Mouse (Mus musculus): Measurements from ENCODE around the gene Acp5. TPM values are rescaled to one million over a fixed set of nuclear protein-coding genes. Genes with fewer than 3 reads are reported as not detected.
A peak's percentile ranks its signal among the peaks of the same experiment; 100 is the strongest.

Gene Acp5
- total RNA-seq (2014; rRNA removed): 0.18 and 1.8 TPM in 2 replicates
- polyA plus RNA-seq (2015; fragmentation: Nextera tagmentation; extraction: Ambion mirVana): 0.63 and 1.2 TPM in 2 replicates

GRCm38 (mm10) chr9:22135644-22136390, at the start of gene Acp5:
Gene Acp5, minus strand, starts transcription at chr9:22135711.
- Histone ChIP-seq H3K27ac (no peak within 1 kb of the TSS), H3K4me1 (ENCODE audit: insufficient read depth, low read length) (peaks cover 7% of the 10 kb centered on the region; the same call in 1 of the 2 replicates), H3K27me3 (ENCODE audit: insufficient read depth, low read length) (peaks cover 14% of the 10 kb centered on the region), H3K4me2 (ENCODE audit: low read depth, low read length) (no peak within 1 kb of the TSS), H3K4me3 (ENCODE audit: low read length) (no peak within 1 kb of the TSS), H3K9me3 (ENCODE audit: low read length) (no peaks in the 10 kb centered on the region), H3K36me3 (ENCODE audit: insufficient read depth, low read length) (no peaks in the 10 kb centered on the region), H3K9ac (replicated peaks; ENCODE audit: low read length) (no peak within 1 kb of the TSS)
- DNase-seq (ENCODE audit: low spot score) (no peak), ATAC-seq (no peak)
- 66% methylated on average over 7 of the region's 7 CpGs for WGBS
- no peak for TF ChIP-seq CTCF (IDR thresholded peaks at IDR 0.05; ENCODE audit: low read depth)

DNA sequence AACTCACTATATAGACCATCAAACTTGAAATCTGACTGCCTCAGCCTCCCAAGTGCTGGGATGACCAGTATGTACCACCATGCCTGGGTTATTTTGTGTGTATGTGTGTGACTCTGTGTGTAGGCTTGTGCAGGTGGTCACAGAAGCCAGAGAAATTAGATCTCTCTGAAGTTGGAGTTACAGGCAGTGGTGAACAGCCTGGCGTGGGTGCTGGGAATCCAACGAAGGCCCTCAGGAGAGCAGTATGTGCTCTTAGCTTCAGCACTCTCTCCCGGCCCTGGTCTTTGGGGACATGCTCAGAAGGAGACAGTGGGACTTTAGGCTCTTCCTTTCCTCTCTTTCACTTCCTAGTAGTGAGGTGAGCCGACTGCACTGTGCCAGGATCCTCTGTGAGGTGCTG, 36.8 kb upstream of the Acp5 start:
- no peak overlapping the region for H3K27ac ChIP-seq
- no peaks in the 10 kb centered on the region for H3K36me3 ChIP-seq (ENCODE audit: insufficient read depth, low read length)
- H3K4me3 ChIP-seq (ENCODE audit: low read length): no peak overlapping the region
- WGBS: 86% methylated on average over 4 of the region's 4 CpGs
- H3K4me2 ChIP-seq (ENCODE audit: low read depth, low read length): no peak overlapping the region
- no peak overlapping the region for H3K9ac ChIP-seq (replicated peaks; ENCODE audit: low read length)
- ATAC-seq (no peak), DNase-seq (ENCODE audit: low spot score) (no peak)
- no peaks in the 10 kb centered on the region for H3K4me1 ChIP-seq (ENCODE audit: insufficient read depth, low read length)
- H3K27me3 ChIP-seq (ENCODE audit: insufficient read depth, low read length): no peaks in the 10 kb centered on the region
- H3K9me3 ChIP-seq (ENCODE audit: low read length): no peaks in the 10 kb centered on the region
- TF ChIP-seq CTCF (IDR thresholded peaks at IDR 0.05; ENCODE audit: low read depth): no peak

- TF ChIP-seq CTCF (IDR thresholded peaks at IDR 0.05; ENCODE audit: low read depth): no peak
- 94% methylated on average over 11 of the region's 11 CpGs for WGBS
- ATAC-seq: no peak
Measured at GRCm38 (mm10) chr9:22169327-22169726, 33.8 kb upstream of the Acp5 start.

GRCm38 (mm10) chr9:22167751-22168150, 32.2 kb upstream of the Acp5 start:
- Histone ChIP-seq H3K36me3 (ENCODE audit: insufficient read depth, low read length) (no peaks in the 10 kb centered on the region), H3K4me3 (ENCODE audit: low read length) (no peak overlapping the region), H3K4me2 (ENCODE audit: low read depth, low read length) (no peak overlapping the region), H3K27ac (no peak overlapping the region), H3K4me1 (ENCODE audit: insufficient read depth, low read length) (peaks cover 5% of the 10 kb centered on the region; the same call in 1 of the 2 replicates), H3K27me3 (ENCODE audit: insufficient read depth, low read length) (no peaks in the 10 kb centered on the region), H3K9ac (replicated peaks; ENCODE audit: low read length) (no peak overlapping the region), H3K9me3 (ENCODE audit: low read length) (no peaks in the 10 kb centered on the region)
- no peak for ATAC-seq
- 96% methylated on average over 4 of the region's 4 CpGs for WGBS
- TF ChIP-seq CTCF (IDR thresholded peaks at IDR 0.05; ENCODE audit: low read depth): no peak
- DNase-seq (ENCODE audit: low spot score): no peak

More at GRCm38 (mm10) chr9:22169327-22169726, 33.8 kb upstream of the Acp5 start:
- no peak overlapping the region for H3K4me3 ChIP-seq (ENCODE audit: low read length)
- no peak overlapping the region for H3K9ac ChIP-seq (replicated peaks; ENCODE audit: low read length)
- H3K36me3 ChIP-seq (ENCODE audit: insufficient read depth, low read length): no peaks in the 10 kb centered on the region
- no peaks in the 10 kb centered on the region for H3K27me3 ChIP-seq (ENCODE audit: insufficient read depth, low read length)
- H3K4me2 ChIP-seq (ENCODE audit: low read depth, low read length): no peak overlapping the region
- DNase-seq (ENCODE audit: low spot score): no peak
- peaks cover 5% of the 10 kb centered on the region; the same call in 1 of the 2 replicates for H3K4me1 ChIP-seq (ENCODE audit: insufficient read depth, low read length)
- H3K27ac ChIP-seq: no peak overlapping the region
- H3K9me3 ChIP-seq (ENCODE audit: low read length): no peaks in the 10 kb centered on the region

GRCm38 (mm10) chr9:22166686-22167085, 31.2 kb upstream of the Acp5 start:
- H3K27me3 ChIP-seq (ENCODE audit: insufficient read depth, low read length): no peaks in the 10 kb centered on the region
- H3K27ac ChIP-seq: no peak overlapping the region
- DNase-seq (ENCODE audit: low spot score) (no peak), ATAC-seq (no peak)
- H3K4me2 ChIP-seq (ENCODE audit: low read depth, low read length): no peak overlapping the region
- H3K4me1 ChIP-seq (ENCODE audit: insufficient read depth, low read length): peaks cover 5% of the 10 kb centered on the region; the same call in 1 of the 2 replicates
- no peak overlapping the region for H3K9ac ChIP-seq (replicated peaks; ENCODE audit: low read length)
- no peaks in the 10 kb centered on the region for H3K36me3 ChIP-seq (ENCODE audit: insufficient read depth, low read length)
- no peak overlapping the region for H3K4me3 ChIP-seq (ENCODE audit: low read length)
- peak; percentile 33; the same call in 1 of the 2 replicates for TF ChIP-seq CTCF (IDR thresholded peaks at IDR 0.05; ENCODE audit: low read depth)
- H3K9me3 ChIP-seq (ENCODE audit: low read length): no peaks in the 10 kb centered on the region
- WGBS: 91% methylated on average over 10 of the region's 10 CpGs

DNA sequence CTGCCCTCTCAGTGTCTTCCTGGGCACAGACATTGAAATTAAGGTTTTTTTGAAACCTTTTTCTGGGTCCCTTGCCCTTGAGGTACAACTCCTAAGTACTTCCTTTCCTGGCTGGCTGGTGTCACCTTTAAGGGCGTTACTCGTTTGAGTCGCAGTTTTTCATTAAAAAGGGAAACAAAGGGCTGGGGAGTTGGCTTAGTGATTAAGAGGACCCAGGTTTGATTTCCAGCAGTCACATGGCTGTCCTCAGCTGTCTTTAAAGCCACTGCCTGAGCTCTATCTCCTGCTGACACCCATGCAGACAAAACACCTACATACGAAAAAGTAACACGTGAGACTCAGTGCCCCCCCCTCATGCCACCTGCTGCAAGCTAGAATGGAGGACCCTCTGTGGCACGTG, 30.5 kb upstream of the Acp5 start:
- peaks cover 5% of the 10 kb centered on the region; the same call in 1 of the 2 replicates for H3K4me1 ChIP-seq (ENCODE audit: insufficient read depth, low read length)
- ATAC-seq (no peak), DNase-seq (ENCODE audit: low spot score) (no peak)
- H3K36me3 ChIP-seq (ENCODE audit: insufficient read depth, low read length): no peaks in the 10 kb centered on the region
- no peak overlapping the region for H3K4me2 ChIP-seq (ENCODE audit: low read depth, low read length)
- H3K4me3 ChIP-seq (ENCODE audit: low read length): no peak overlapping the region
- no peak overlapping the region for H3K27ac ChIP-seq
- H3K27me3 ChIP-seq (ENCODE audit: insufficient read depth, low read length): no peaks in the 10 kb centered on the region
- H3K9me3 ChIP-seq (ENCODE audit: low read length): no peaks in the 10 kb centered on the region
- WGBS: 60% methylated on average over 6 of the region's 6 CpGs
- no peak overlapping the region for H3K9ac ChIP-seq (replicated peaks; ENCODE audit: low read length)
- TF ChIP-seq CTCF (IDR thresholded peaks at IDR 0.05; ENCODE audit: low read depth): no peak
